Mouse (Mus musculus): Measurements from ENCODE around the gene Klhl29.
A peak's percentile ranks its signal among the peaks of the same experiment; 100 is the strongest.

Gene Klhl29

DNA sequence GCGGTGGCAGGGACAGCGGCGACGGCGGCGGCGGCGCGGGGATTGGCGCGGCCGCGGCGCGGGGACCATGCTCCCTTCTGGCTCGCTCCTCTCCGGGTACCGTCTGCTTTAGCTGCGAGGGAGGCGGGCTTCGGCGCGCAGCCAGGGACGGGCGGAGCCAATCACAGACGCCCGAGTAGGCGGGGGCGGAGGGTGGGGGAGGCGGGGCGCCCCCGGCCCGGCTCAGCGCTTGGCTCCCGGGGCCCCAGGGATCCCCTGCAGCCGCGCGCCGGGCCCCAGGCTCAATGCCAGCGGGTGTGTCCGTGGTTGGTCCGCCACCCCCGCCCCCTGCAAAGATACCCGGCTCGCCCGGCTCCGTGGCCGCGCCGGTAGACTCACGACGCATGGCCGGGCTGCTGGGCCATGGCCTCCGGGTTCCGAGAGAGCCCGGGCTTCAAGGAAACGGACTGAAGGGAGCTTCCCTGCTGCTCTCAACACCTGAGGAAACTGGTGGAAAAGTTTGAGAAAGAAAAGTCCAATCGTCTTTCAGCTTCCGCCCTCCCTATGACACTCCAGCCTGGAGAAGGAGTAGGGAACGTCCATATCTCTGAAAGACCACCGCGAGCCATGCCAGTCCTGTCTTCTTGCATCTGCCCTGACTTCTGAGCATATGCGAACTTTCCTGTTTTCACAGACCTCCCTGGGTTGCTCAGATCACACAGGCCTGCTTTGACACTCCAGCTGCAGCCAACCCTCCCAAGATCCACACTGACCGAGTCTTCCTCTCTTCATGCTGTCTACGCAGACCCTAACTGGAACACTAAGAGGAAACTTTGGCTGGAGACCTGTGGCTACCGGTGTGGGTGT is at the start of gene Klhl29:
Gene Klhl29 (minus strand): TSS at position 67 of the 846 bp plus-strand sequence.
- DNase-seq (ENCODE audit: low read depth, low spot score): peak; percentile 92

DNA sequence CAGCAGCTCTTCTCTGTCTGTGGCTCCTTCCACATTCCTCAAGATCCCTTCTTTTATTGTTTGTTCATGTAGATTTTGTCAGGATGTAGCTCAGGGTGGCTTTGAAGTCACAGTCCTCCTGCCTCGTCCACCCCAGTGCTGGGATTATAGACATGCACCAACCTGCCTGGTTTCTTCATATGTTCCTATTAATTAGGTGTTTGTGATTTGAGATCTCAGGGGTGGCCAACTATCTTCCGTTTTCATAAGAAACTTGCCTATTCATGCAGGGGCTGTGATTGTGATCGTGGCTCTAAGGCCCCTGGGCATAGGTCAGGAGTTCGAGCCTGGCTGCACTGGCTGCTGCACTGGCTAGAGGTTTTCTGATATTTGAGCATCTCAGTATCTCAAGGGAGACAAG is 49.8 kb upstream of the Klhl29 start:
- DNase-seq (ENCODE audit: low read depth, low spot score): no peak

DNA sequence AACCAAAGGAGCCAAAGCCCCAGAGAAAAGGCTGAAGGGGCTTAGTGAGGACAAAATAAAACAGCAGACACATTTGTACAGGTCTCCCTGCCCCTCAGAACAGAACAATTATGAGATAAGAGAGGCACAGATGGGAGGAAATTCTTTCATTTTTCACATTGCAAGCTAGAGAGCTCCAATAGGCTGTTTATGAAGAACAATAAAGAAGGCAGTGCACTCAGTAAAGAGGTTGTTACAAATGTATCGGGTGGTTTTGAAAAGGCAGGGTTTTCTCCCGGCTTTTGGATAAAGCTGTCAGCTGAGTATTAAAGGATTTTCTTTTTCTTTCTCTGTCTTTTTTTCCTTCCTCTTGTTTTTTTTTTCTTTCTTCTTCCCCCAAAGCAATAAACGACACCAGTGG is 40.3 kb upstream of the Klhl29 start:
- no peak for DNase-seq (ENCODE audit: low read depth, low spot score)

DNA sequence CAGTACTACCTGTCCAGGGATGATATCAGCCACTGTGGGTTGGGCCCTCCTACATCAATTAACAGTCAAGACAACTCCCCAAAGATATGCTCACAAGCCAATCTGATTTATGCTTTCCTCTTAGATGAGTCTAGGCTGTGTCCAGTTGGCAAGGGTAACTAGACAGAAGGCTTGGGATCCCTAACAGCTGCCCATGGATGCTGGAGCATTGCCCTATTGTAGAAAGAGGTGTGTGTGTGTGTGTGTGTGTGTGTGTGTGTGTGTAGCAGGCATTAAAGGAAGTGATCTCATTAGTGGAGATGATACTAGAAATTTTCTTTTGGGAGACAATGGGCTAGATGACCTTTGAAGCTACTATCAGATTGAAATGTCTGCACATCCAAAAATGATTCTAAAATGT is 38.5 kb upstream of the Klhl29 start:
- no peak for DNase-seq (ENCODE audit: low read depth, low spot score)

DNA sequence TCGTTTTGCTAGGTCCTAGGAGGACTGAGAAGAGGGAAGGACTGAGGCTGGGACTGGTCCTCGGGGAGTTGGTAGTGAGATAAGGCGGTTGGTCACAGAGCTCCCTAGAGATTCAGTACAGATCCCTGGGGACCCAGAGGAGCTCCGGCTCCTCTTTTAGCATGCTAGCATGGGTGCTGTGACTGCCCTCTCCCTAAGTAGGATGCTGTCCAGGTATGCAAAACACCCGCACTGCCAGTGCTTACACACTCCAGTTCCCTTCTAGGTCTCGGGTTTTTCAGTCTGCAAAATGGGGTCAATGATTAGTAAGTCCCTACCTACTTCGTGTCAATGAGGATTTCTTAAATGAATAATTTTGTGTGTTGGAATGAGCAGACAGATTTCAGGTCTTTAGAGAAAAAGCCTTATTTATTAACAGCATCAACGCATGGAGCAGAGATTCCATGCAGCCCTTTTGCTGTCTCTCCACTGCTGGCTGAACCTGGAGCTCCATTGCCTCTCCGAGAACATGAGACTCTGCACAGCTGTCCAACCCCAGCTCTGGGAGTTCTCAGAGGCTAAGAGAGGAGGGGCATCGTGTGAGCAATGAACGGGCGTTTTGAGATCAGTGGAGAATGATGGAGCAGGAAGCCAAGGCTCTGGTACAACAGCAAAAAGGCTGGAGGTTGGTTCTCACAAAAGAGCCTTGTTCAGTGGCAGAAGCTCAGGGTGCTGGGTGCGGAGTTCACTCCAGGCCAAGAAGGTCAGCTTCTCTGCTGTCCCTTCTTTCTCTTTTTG is 36.5 kb upstream of the Klhl29 start:
- peak; percentile 74 for DNase-seq (ENCODE audit: low read depth, low spot score)

DNA sequence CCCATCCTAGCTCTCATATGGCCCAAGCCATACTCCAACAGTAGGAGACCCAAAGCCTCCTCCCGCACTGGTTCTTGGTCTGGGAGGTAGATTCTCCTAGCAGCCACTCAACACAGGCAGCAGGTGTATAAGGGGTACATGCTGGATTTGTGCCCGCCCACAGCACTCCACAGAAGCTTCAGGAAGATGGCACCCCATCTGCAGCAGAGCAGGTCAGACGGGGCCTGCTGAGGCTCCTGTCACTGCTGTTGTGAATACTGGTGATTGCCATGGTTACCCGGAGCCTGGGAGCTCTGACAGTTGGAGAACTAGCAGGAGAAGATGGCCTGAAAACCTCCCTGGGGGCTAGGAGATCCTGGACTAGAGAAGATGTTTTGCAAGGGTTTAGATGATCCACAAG is 35.9 kb upstream of the Klhl29 start:
- peak; percentile 44 for DNase-seq (ENCODE audit: low read depth, low spot score)

DNA sequence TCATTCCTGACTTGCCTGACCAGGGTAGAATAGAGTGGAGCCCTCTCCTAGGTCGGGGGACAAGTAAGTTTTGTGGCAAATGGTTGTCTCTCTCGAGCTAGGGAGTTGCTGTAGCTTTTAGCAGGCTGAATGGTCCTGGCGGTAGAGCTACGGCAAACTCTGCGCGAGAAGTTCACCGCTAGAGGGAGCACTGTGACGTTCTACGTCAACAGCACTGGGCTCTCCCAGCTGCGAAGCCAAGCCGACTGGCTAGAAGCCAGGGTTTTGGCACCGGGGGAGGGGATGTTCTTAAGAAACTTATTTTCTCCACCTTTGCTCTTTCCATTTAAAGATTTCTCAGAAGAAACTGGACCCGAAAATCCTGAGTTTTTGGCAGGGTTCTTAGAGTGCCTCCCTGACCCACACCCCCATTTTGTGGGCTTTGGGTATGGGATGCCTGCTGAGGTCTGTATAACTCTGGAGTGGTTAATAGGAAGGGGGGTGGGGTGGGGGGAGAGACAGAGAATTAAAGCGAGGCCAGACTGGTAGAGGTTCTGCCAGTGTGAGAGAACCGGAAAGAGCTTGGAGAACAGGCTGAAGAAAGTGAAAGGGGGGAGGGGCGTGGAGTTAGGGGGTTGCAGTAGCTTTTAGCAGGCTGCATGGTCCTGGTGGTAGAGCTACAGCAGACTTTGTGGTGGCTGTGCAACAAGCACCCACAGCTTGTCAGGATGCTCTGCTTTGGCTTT is 35.1 kb upstream of the Klhl29 start:
- DNase-seq (ENCODE audit: low read depth, low spot score): peak; percentile 95

DNA sequence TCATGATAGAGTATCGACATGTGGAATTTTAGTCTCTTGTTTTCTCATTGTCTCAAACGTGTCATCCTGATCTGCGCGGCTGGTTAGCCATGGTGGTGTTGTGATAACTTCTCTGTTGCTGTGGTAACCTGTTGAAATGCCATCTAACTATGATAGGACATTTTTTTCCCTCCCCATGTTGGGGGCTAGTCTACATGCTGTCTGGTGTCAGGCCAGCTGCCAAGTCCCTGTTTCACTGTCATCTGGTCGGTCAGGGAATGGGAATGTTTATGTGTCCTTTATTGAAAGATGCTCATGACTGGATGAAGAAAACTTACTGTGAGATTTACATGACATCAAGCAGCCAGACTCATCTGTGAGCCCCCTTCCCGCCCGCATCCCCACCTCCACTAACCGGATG is 31.7 kb upstream of the Klhl29 start:
- DNase-seq (ENCODE audit: low read depth, low spot score): no peak

DNA sequence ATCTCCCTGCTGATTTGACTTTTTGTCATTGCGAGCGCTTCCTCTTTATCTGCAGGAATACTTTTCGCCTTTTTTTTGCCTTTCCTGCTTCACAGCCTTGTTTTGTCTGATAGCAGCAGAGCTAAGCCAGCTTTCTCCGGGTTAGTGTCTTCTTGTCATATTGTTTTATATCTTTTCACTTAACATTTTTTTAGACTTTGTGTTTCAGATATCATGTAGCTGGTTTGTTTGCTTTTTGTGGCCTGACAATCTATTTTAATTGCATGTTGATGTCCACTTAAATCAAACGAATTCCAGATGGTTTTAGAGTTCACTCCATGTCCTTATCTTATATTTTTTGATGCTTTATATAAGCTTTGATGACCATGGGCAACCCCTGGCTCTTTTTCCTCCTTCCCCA is 21.9 kb upstream of the Klhl29 start:
- DNase-seq (ENCODE audit: low read depth, low spot score): no peak

DNA sequence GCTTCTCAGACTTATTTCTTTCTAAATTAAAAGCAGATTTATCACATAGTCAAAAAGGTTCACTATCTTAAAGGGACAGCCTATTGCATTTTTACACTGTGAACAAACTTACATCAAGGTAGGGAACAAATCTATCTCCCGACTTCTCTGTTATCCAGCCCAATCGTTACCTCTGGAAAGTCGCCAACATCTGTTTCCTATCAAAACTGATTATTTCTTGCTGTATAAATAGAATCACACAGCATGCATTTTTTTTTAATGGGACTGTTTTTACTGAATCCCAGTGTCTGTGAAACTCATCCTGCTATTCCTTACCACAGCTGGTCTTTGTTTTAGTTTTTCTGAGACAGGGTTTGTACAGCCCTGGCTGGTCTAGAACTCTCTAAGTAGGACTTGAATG is 19.7 kb upstream of the Klhl29 start:
- no peak for DNase-seq (ENCODE audit: low read depth, low spot score)

DNA sequence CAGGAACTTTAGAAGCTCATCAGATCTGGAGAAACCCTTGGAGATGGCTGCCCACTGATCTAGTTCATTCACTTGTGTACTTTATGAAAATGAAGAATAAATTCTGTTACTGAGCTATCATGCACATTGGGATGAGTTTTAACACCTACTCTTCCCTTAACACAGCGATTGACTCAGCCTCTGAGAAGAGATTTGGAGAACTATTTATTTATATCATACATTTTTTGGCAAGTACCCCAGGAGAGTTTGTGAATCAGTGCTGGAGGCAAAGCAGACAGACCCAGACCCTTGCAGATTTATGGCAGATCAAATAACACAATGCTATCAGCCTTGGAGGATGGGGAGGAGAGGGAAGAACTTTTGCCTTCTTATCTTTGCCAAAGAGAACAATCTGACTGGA is 11.6 kb upstream of the Klhl29 start:
- DNase-seq (ENCODE audit: low read depth, low spot score): peak; percentile 58

DNA sequence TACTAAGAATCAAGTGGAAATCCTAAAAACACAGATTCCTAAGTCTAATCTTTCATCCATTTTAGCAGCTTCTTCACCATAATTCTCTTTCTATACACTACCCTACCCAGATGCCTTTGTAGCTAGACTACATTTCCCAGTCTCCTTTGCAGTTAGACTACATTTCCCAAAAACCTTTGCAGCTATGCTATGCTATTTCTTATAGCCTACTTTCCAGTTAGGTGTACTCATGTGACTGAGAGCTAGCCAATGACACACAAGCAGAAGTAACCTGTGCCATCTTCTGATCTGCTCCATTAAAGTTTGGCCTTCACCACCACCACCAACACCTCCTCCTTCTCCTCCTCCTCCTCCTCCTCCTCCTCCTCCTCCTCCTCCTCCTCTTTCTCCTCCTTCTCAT is 11.2 kb upstream of the Klhl29 start:
- peak; percentile 78 for DNase-seq (ENCODE audit: low read depth, low spot score)

DNA sequence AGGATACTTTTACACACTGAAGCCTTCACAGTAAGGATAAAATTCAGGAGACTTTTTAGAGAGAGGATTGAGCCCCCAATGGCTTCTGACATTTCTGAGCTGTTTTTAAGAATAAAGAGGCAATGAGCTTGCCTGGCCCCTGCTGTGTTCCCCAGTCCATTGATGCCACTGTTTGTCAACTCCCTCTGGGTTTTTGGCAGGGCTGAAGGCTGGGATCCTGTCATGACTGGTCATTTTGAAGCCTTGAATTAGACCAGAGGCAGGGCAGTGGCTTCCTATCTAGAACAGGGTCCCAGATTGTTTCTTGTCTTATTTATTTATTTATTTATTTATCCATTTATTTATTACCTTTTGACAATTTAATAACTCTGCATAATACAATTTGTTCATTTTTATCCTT is 6.2 kb upstream of the Klhl29 start:
- DNase-seq (ENCODE audit: low read depth, low spot score): no peak

DNA sequence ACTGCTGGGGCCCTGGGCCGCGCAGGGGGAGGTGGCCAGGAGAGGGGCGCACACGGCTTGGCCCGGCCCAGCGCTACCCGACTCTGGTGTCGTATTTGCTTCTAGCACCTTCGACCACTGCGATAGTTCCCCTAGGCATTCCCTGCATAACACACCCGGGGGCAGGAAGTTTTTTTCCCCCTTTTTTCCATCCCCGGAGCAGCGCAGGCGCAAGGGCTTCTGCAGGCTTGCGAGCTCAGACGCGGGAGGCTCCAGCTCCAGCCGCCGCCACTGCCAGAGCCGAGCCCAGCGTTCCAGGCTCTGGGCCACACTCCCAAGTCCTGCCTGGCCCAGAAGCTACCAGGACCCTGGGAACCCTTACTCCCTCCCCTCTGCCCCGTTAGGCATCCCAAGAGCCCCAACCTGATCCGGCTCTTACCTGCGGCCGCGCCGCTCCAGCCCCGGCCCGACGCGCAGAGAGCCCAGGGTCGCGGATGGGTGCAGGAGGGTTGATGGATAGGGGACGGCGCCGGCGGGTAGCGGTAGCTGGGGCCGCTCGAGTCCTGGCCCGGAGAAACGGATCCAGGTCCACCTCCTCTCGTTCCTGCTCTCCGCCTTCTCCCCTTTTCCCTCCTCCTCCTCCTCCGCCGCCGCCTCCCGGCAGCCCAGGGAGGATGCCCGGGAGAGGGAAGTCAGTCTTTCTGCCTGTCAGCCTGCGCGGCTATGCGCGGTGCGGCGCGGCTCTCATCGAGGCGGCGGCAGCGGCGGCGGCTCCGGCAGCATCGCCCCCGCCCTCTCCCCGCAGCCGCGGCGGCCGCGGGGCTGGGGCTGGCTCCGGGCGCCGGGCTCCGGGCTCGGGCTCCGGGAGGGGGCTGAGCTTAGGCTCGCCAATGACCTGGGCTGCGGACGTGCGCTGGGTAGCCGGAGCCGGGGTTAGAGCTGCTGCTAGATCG is 532 bp downstream of the Klhl29 start:
- DNase-seq (ENCODE audit: low read depth, low spot score): peak; percentile 68

DNA sequence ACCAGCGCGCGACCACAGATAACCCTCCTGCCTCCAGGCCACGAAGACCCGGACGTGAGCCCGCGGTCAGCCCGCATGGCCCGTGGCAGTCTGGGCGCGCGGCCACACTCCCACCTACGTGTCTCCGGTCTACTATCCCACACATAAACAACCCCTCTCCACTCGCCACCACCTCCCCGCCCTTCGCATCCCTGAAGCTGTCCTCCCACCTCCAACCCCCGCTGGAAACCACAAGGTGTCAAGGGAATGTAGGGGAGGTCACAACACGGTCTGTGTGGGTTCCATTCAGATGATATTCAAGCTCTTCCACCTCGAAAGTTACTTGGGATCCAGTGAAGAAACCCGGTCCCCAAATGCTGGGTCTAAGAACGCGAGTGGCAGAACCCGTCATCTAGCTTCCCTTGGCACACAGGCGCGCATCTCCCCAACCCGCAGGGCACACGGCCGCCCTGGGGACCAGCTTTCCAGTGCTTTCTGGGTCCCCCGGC is 1.2 kb downstream of the Klhl29 start:
- DNase-seq (ENCODE audit: low read depth, low spot score): peak; percentile 57

DNA sequence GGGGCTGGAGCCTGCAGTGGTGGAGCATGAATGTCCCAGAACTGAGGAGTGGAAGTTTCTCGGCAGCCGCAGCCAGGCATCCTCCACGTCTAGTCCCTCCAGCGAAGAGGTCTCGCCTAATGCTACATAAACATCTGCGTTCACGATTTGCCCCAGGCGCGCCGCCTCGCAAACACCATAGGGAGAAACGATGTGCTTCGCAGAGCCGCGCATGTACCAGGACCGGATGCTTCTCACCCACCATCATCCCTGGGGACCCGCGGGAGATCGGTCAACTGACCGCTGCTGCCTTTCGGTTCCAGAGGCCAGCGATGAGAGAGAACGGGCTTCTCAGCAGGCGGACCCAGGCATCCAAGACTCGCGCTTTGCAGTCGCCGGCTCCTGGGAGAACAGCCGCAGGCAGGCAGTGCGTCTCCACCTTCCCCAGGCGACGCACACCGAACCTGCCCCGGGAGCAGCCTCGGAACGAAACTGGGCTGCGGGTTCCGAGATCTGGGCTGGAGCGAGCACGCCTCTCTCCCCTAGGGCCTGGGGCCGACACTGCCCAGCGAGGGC is 1.8 kb downstream of the Klhl29 start:
- peak; percentile 52 for DNase-seq (ENCODE audit: low read depth, low spot score)

DNA sequence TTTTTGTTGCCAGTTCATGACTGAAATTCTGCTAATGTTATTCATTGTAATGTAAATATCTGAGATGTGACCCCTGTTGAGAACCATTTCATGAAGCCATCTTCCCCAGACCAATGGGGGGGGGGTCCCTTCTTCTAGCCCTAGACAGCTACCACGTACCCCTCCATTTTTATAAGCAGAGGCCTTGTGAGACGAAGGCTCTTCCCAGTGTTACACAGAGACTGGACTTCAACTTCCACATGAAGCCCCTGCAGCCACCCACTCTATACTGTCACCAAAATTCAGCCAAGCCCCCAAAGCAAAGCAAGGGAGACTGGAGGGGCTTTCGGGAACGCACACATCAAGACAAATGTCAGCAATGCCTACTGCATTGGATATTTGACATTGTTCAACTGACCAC is 6.1 kb downstream of the Klhl29 start:
- DNase-seq (ENCODE audit: low read depth, low spot score): no peak

DNA sequence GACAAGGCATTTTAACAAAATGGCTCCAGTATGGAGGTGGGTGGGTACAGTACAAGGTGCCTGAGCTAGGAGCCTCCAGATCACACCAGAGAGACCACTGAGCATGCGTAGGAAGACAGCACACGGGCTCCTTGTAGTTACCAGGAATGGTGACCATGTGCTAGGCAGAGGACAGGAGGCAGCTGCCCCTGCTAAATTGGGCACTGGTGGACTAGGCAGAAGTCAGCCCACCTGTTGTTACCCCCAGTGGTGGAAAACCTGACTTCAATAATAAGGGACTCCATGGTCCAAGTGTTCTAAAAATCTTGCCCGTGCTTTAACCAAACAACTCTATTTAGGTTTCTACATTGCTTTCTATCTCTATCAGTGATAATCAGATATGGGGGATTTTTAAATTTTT is 10.6 kb downstream of the Klhl29 start:
- no peak for DNase-seq (ENCODE audit: low read depth, low spot score)

DNA sequence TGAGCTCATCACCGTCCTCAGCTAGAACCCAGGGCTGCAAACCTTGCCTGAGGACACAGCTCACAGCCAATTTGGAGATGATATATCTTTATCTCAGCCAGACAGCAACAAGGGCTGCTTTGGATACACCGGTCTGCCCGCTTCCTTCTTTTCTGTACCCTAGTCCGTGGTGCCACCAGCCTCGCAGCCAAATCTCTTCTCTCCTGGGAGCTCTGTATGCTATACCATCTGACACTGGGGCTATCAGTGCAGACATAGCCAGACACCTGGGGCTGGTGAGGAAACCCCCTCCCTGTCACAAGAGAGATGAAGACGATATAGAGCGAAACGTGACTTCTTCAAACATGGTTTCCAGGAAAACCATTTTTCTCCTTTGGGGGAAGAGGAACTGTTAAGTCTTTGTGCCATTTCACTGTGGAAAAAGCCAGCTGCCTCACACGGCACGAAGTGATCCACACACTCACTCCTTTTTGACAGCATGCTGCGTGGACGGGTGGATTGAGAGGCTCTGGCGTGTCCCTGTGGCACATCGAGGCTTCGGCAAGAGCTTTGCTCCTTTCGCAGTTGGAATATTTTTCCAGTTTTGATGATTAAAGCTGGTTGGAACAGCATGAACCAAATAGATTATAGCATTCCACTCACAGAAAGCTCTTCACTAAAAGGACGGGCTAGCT is 11.4 kb downstream of the Klhl29 start:
- peak; percentile 70 for DNase-seq (ENCODE audit: low read depth, low spot score)

DNA sequence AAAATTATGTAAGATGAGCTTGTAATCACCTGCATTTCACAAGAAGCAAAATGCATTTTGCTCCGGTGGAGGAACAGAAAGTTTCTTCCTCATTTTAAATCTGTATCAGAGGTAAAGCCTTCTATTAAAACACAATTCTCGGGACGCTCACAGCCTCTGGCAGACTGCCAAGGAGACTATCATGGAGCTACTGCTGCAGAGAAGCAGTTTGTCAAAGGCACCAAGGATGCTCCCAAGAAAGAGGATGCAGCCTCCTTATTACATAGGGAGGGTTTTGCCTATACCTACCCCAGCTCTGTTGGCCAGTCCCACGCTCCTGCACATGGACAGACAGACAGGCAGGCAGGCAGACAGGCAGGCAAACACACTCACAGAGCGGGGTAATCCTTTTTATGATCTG is 16.4 kb downstream of the Klhl29 start:
- peak; percentile 82 for DNase-seq (ENCODE audit: low read depth, low spot score)

All from brain, adult 2 months (tissue).